Mouse (Mus musculus) limb, embryonic 14.5 days (tissue): ENCODE measurements around the gene Tbc1d10c. TPM values are rescaled to one million over a fixed set of nuclear protein-coding genes. Genes with fewer than 3 reads are reported as not detected.

ENCODE experiments used
- ATAC-seq: fragments of 200-750 bp; cut with Nextera tagmentation; 2 replicates; pipeline ENCODE4 v1.8.0; 2017; ENCODE audit warnings: low read depth, moderate number of reproducible peaks, moderate TSS enrichment; ENCODE audit not compliant: low FRiP score
- DNase-seq: peaks from one replicate; pipeline ENCODE4 v3.0.0-alpha.2; 2015; ENCODE audit warnings: low spot score
- H3K27ac ChIP-seq: fragments of 300-500 bp; sonication (generic); replicated peaks from 2 replicates; pipeline ENCODE4 v1.5.1; 2014; ENCODE audit warnings: low read depth, mild to moderate bottlenecking, low read length, moderate library complexity, mixed read lengths
- H3K27me3 ChIP-seq: fragments of 300-500 bp; sonication (generic); 2 replicates; pipeline ENCODE4 v1.6.1; 2014; ENCODE audit warnings: low read length, mixed read lengths; ENCODE audit not compliant: control insufficient read depth, insufficient read depth
- H3K36me3 ChIP-seq: fragments of 300-500 bp; sonication (generic); 2 replicates; pipeline ENCODE4 v1.6.1; 2014; ENCODE audit warnings: mild to moderate bottlenecking, low read length, moderate library complexity, mixed read lengths; ENCODE audit not compliant: control insufficient read depth, insufficient read depth
- H3K4me1 ChIP-seq: fragments of 300-500 bp; sonication (generic); 2 replicates; pipeline ENCODE4 v1.6.1; 2014; ENCODE audit warnings: antibody characterized with exemption, low read length, mixed read lengths; ENCODE audit not compliant: control insufficient read depth, insufficient read depth
- H3K4me2 ChIP-seq: fragments of 300-500 bp; sonication (generic); replicated peaks from 2 replicates; pipeline ENCODE4 v1.6.1; 2014; ENCODE audit warnings: low read depth, mild to moderate bottlenecking, low read length, moderate library complexity; ENCODE audit not compliant: severe bottlenecking
- H3K4me3 ChIP-seq: fragments of 300-500 bp; sonication (generic); replicated peaks from 2 replicates; pipeline ENCODE4 v1.5.1; 2014; ENCODE audit warnings: low read length
- H3K9ac ChIP-seq: fragments of 300-500 bp; sonication (generic); 2 replicates; pipeline ENCODE4 v1.6.1; 2014; ENCODE audit warnings: mild to moderate bottlenecking, low read depth, low read length, moderate library complexity; ENCODE audit not compliant: severe bottlenecking
- H3K9me3 ChIP-seq: fragments of 300-500 bp; sonication (generic); 2 replicates; pipeline ENCODE4 v1.6.1; 2016; ENCODE audit warnings: low read length; ENCODE audit not compliant: control insufficient read depth
- POLR2A ChIP-seq: fragments of 200-500 bp; IDR thresholded peaks from 2 replicates; pipeline ENCODE4 v1.8.0; 2012; ENCODE audit warnings: inconsistent platforms, mild to moderate bottlenecking, moderate library complexity, borderline replicate concordance; ENCODE audit not compliant: insufficient read depth, insufficient read length; ENCODE audit errors: extremely low read depth
- WGBS: fragments of 180-500 bp; shearing (Covaris S2); extraction: QIAGEN DNeasy Blood & Tissue Kit; methylation state at CpG from one replicate; pipeline ENCODE4 v1.1.7; 2014; 5-methylcytosine and 5-hydroxymethylcytosine counted together
- polyA plus RNA-seq, 2 experiments: library from polyadenylated mRNA; depleted of rRNA in 1 of 2; stranded (reverse) in 1 of 2; unstranded in 1 of 2; fragments of >200 nt; fragmentation: Nextera tagmentation in 1 of 2; extraction: Ambion mirVana in 1 of 2; gene quantifications; 2 replicates each; pipeline versions ENCODE4 v1.2.1 to v1.2.3; 2012 to 2014

Tbc1d10c gene
- polyA plus RNA-seq, 2 experiments: 3.9 to 4.5 TPM

GRCm38 (mm10) chr19:4217140-4217539 is 26.1 kb upstream of the Tbc1d10c start:
- H3K4me2 ChIP-seq: peak overlapping the region; percentile 94
- no peak for TF ChIP-seq POLR2A
- no peaks in the 10 kb centered on the region for H3K27me3 ChIP-seq
- H3K9ac ChIP-seq: 0 out of 2 replicates have a peak overlapping the region, but pooled peaks have one; percentile 3
- no peaks in the 10 kb centered on the region for H3K9me3 ChIP-seq
- no peak overlapping the region for H3K27ac ChIP-seq
- ATAC-seq (no peak), DNase-seq (no peak)
- WGBS: 13% methylated on average over 5 of the region's 5 CpGs
- peaks cover 56% of the 10 kb centered on the region for H3K4me1 ChIP-seq
- peaks cover 4% of the 10 kb centered on the region for H3K36me3 ChIP-seq
- 0 out of 2 replicates have a peak overlapping the region, but pooled peaks have one; percentile 2 for H3K4me3 ChIP-seq

DNA sequence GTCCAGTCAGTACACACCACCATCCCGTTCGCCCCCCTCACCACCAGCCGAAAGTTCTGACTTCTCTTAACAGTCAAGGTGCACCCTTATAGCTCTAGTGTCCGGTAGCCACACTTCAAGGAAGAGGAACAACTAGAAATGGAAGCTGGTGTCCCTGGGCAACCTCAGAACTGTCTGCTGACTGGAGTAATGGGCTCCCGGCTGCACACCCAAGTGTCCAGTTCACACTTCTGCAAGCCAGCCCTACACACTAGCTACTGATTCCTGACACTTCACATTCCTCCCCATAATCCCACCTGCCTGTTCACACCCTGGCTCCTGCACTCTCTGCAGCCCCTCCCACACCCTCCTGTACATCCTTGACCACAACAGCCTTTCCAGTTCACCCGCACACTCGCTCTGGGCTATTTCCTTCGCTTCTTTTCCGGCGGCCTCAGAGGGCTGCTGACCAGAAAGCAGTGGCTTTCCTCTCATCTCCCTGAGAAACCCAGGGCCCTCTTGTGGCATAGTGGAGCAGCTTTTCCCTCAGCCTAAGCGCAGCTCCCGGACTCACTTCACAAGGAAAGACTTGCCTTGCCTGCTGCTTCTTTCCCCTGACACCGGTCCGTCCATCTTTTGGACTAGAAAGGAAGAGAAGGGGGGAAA is 25.1 kb upstream of the Tbc1d10c start:
- H3K9ac ChIP-seq: no peak overlapping the region
- no peak for ATAC-seq
- H3K27me3 ChIP-seq: no peaks in the 10 kb centered on the region

DNA sequence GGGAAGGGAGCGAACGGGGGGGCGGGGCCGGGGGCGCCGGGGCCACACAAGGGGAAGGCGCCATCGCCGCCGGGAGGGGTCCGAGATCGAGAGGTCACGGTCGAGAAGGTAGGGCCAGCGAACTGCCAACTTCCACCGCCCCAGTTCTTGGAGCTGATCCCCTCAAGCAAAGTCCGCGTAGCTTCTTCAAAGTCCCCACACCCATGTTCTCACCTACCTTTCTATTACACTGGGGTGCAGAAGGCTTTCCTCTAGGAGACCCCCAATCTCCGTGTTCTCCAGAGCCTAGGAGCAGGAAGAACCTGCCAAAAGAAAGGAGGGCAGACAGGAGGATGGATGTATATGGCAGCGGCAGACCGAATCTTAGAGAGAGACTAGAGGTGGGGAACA is 24.4 kb upstream of the Tbc1d10c start:
- peak overlapping the region; percentile 96 for H3K27ac ChIP-seq
- no peaks in the 10 kb centered on the region for H3K36me3 ChIP-seq
- TF ChIP-seq POLR2A: no peak
- ATAC-seq (no peak), DNase-seq (no peak)
- H3K9ac ChIP-seq: peak overlapping the region; percentile 96
- H3K4me1 ChIP-seq: peaks cover 57% of the 10 kb centered on the region
- no peaks in the 10 kb centered on the region for H3K9me3 ChIP-seq
- peak overlapping the region; percentile 91 for H3K4me3 ChIP-seq
- WGBS: 1% methylated on average over 15 of the region's 21 CpGs
- no peaks in the 10 kb centered on the region for H3K27me3 ChIP-seq
- H3K4me2 ChIP-seq: peak overlapping the region; percentile 94

More for the DNA sequence above, 25.1 kb upstream of the Tbc1d10c start:
- Histone ChIP-seq H3K4me3 (peak overlapping the region; percentile 91), H3K4me1 (peaks cover 63% of the 10 kb centered on the region), H3K27ac (0 out of 2 replicates have a peak overlapping the region, but pooled peaks have one; percentile 33), H3K4me2 (peak overlapping the region; percentile 94), H3K36me3 (no peaks in the 10 kb centered on the region), H3K9me3 (no peaks in the 10 kb centered on the region)
- whole genome bisulfite sequencing: 14% methylated on average over 14 of the region's 14 CpGs
- TF ChIP-seq POLR2A: no peak
- no peak for DNase-seq

- H3K4me3 ChIP-seq: peak overlapping the region; percentile 91
- DNase-seq (no peak), ATAC-seq (peak; percentile 57)
- no peaks in the 10 kb centered on the region for H3K9me3 ChIP-seq
- WGBS: under 1% methylated on average over 26 of the region's 81 CpGs
- TF ChIP-seq POLR2A: no peak
- H3K27ac ChIP-seq: peak overlapping the region; percentile 96
- peak overlapping the region; percentile 94 for H3K4me2 ChIP-seq
- no peaks in the 10 kb centered on the region for H3K36me3 ChIP-seq
- peak overlapping the region; percentile 96 for H3K9ac ChIP-seq
- H3K27me3 ChIP-seq: no peaks in the 10 kb centered on the region
- peaks cover 51% of the 10 kb centered on the region for H3K4me1 ChIP-seq
Observed at GRCm38 (mm10) chr19:4214771-4215450, 23.8 kb upstream of the Tbc1d10c start.

GRCm38 (mm10) chr19:4214071-4214770 is 23.1 kb upstream of the Tbc1d10c start, which contains the start of the genes Clcf1 and AC109138.7:
TSS of gene Clcf1 (plus strand) at chr19:4214238.
TSS of gene AC109138.7 (plus strand) at chr19:4214357.
- H3K9ac ChIP-seq: peak within 1 kb of the TSS; percentile 96
- H3K27me3 ChIP-seq: no peaks in the 10 kb centered on the region
- no peak for TF ChIP-seq POLR2A
- H3K4me3 ChIP-seq: peak within 1 kb of the TSS; percentile 91
- DNase-seq: peak; percentile 54
- no peaks in the 10 kb centered on the region for H3K36me3 ChIP-seq
- H3K27ac ChIP-seq: peak within 1 kb of the TSS; percentile 96
- WGBS: 1% methylated on average over 36 of the region's 49 CpGs
- peak; percentile 43 for ATAC-seq
- H3K4me2 ChIP-seq: peak within 1 kb of the TSS; percentile 94
- no peaks in the 10 kb centered on the region for H3K9me3 ChIP-seq
- peaks cover 48% of the 10 kb centered on the region for H3K4me1 ChIP-seq
